Comparison of ENCODE assay signal across 23 mouse cellular contexts in the genomic region with DNA sequence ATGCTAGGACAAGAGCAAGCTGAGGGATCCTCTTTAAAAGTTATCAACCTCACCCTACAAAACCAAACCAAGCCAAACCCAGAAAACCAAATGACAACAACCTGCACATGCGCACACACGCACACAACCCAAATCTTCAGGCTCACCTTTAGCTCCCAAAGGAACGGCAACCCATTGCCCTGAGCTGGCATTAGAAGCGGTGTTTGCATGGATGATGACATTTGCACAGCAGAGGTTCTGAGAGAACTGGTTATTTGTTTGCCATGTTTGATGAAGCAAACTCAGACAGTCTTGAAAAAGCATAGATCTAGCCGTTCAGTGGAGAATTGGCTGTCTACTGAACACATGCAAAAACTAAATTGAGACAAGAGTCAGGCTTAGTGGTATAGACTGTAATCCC. TPM values are rescaled to one million over a fixed set of nuclear protein-coding genes. Genes with fewer than 3 reads are reported as not detected.
DNase-seq lines count a peak whose midpoint lies in the region; ATAC-seq and TF ChIP-seq lines count a peak whose summit lies in the region.
"Had no signal": no experiment of that assay in that cellular context is flagged by ENCODE, and none has a peak within 500 bp of the region (broad histone marks: within the 10 kb centered on the region; RNA-seq: fewer than 3 reads in every experiment).

No protein-coding gene starts in this region.

- H3K4me1 ChIP-seq in cerebellum, adult 2 months (ENCODE audit: control insufficient read depth, insufficient read depth, low read length) = peaks cover 51% of the 10 kb centered on the region
- H3K4me1 ChIP-seq in liver, postnatal 0 days (ENCODE audit: insufficient read depth) = peaks cover 13% of the 10 kb centered on the region; the same call in 1 of the 2 replicates
- H3K4me1 ChIP-seq in liver, embryonic 11.5 days (replicated peaks; ENCODE audit: control insufficient read depth, insufficient read depth, low read length) = no peaks in the 10 kb centered on the region
- H3K4me1 ChIP-seq: embryonic facial prominence, embryonic 12.5 days; forebrain, embryonic 13.5 days; forebrain, embryonic 15.5 days had no signal

- H3K4me2 ChIP-seq in liver, postnatal 0 days (ENCODE audit: low read depth, low read length) = no peak overlapping the region
- H3K4me2 ChIP-seq in liver, embryonic 11.5 days = no peak overlapping the region
- H3K4me2 ChIP-seq: embryonic facial prominence, embryonic 12.5 days; forebrain, embryonic 13.5 days; forebrain, embryonic 15.5 days had no signal

- no peak overlapping the region for H3K4me3 ChIP-seq in cerebellum, adult 2 months (replicated peaks; ENCODE audit: insufficient read depth, low read depth, low read length)
- H3K4me3 ChIP-seq in liver, postnatal 0 days (ENCODE audit: low read depth, low read length) = no peak overlapping the region
- H3K4me3 ChIP-seq in liver, embryonic 11.5 days (ENCODE audit: low read depth, low read length) = no peak overlapping the region
- H3K4me3 ChIP-seq: embryonic facial prominence, embryonic 10.5 days; embryonic facial prominence, embryonic 12.5 days; forebrain, embryonic 13.5 days; forebrain, embryonic 15.5 days had no signal

- H3K27me3 ChIP-seq in cerebellum, adult 2 months (ENCODE audit: control insufficient read depth, insufficient read depth, low read length) = no peaks in the 10 kb centered on the region
- no peaks in the 10 kb centered on the region for H3K27me3 ChIP-seq in liver, postnatal 0 days (ENCODE audit: insufficient read depth, low read length)
- H3K27me3 ChIP-seq in liver, embryonic 11.5 days (replicated peaks; ENCODE audit: control insufficient read depth, insufficient read depth, low read length) = no peaks in the 10 kb centered on the region
- H3K27me3 ChIP-seq: CH12.LX; forebrain, embryonic 13.5 days; forebrain, embryonic 15.5 days; Patski had no signal

- H3K27ac ChIP-seq in cerebellum, adult 2 months (ENCODE audit: insufficient read depth, low read length) = peak overlapping the region; percentile 15
- H3K27ac ChIP-seq in liver, postnatal 0 days (ENCODE audit: low read depth) = no peak overlapping the region
- H3K27ac ChIP-seq in liver, embryonic 11.5 days (ENCODE audit: low read depth, low read length) = no peak overlapping the region
- H3K27ac ChIP-seq: embryonic facial prominence, embryonic 10.5 days; embryonic facial prominence, embryonic 12.5 days; forebrain, embryonic 13.5 days; forebrain, embryonic 15.5 days had no signal

- H3K9ac ChIP-seq in liver, postnatal 0 days (replicated peaks) = no peak overlapping the region
- H3K9ac ChIP-seq in liver, embryonic 11.5 days (ENCODE audit: low read depth, low read length) = no peak overlapping the region
- H3K9ac ChIP-seq: embryonic facial prominence, embryonic 12.5 days; forebrain, embryonic 13.5 days; forebrain, embryonic 15.5 days; forebrain, postnatal 0 days had no signal

- H3K9me3 ChIP-seq in liver, postnatal 0 days (ENCODE audit: low read length) = no peaks in the 10 kb centered on the region
- no peaks in the 10 kb centered on the region for H3K9me3 ChIP-seq in liver, embryonic 11.5 days (ENCODE audit: control insufficient read depth, low read length)
- H3K9me3 ChIP-seq: embryonic facial prominence, embryonic 10.5 days; embryonic facial prominence, embryonic 12.5 days; forebrain, embryonic 13.5 days; forebrain, embryonic 15.5 days; G1E had no signal

- no peak for DNase-seq in cerebellum, adult 2 months
- no peak for DNase-seq in cerebellum, adult 11 months
- DNase-seq in heart, adult 11 months = peak; percentile 57
- no peak for DNase-seq in heart, adult 9 months (ENCODE audit: low spot score in 2 of 2)
- no peak for DNase-seq in liver, postnatal 0 days
- no peak for DNase-seq in liver, embryonic 11.5 days (ENCODE audit: low spot score)
- DNase-seq: adrenal gland, adult 8-10 months; adrenal gland, postnatal 14 days; adrenal gland, postnatal 36 days; B cell, adult 2 months; cerebellum, adult 18-20 months; cerebellum, adult 9-11 months; cerebellum, postnatal 25 days; forebrain, postnatal 0 days had no signal

- no peaks in the 10 kb centered on the region for H3K36me3 ChIP-seq in liver, postnatal 0 days (replicated peaks; ENCODE audit: insufficient read depth, low read length)
- H3K36me3 ChIP-seq in liver, embryonic 11.5 days (ENCODE audit: control insufficient read depth, insufficient read depth, low read length) = no peaks in the 10 kb centered on the region
- H3K36me3 ChIP-seq: embryonic facial prominence, embryonic 10.5 days; embryonic facial prominence, embryonic 12.5 days; G1E had no signal

- TF ChIP-seq CTCF in cerebellum, adult 2 months (IDR thresholded peaks at IDR 0.05; ENCODE audit: borderline replicate concordance, insufficient read depth, low read depth, low read length) = no peak
- no peak for TF ChIP-seq CTCF in liver, postnatal 0 days (IDR thresholded peaks at IDR 0.05; ENCODE audit: low read depth)

- no peak for TF ChIP-seq POLR2A in cerebellum, adult 2 months (IDR thresholded peaks at IDR 0.05; ENCODE audit: borderline replicate concordance, insufficient read depth, low read length)

- peak; percentile 62 for ATAC-seq in liver, postnatal 0 days
- ATAC-seq in liver, embryonic 11.5 days (replicated peaks; ENCODE audit: low FRiP score) = no peak
- ATAC-seq: activated CD4-positive, CD25-positive, alpha-beta regulatory T cell, adult 4 months; CD4-positive, CD25-positive, alpha-beta regulatory T cell, adult 4 months; forebrain, embryonic 13.5 days; forebrain, embryonic 15.5 days; forebrain, postnatal 0 days; Patski had no signal

- 55% methylated on average over 5 of the region's 5 CpGs for WGBS in cerebellum, adult 2 months
- WGBS in liver, postnatal 0 days (ENCODE audit: insufficient replicate concordance) = 80% methylated on average over 5 of the region's 5 CpGs
- 90% methylated on average over 5 of the region's 5 CpGs for WGBS in liver, embryonic 11.5 days

- TF ChIP-seq EP300 in liver, postnatal 0 days (IDR thresholded peaks at IDR 0.05; ENCODE audit: low read depth) = no peak

RNA-seq across cellular contexts. Expression of gene Arl5a, which starts 53.8 kb away (rescaled TPM):
- polyA plus RNA-seq in cerebellum, adult 2 months (2012; rRNA removed) = 56.7 and 57.3 TPM in 2 replicates
- 17.2 and 21.9 TPM in 2 replicates for polyA plus RNA-seq in liver, postnatal 0 days (2015; fragmentation: Nextera tagmentation; extraction: Ambion mirVana)
- 71.8 and 86.2 TPM in 2 replicates for polyA plus RNA-seq in liver, embryonic 11.5 days (2014; fragmentation: Nextera tagmentation; extraction: Ambion mirVana)
